Mouse (Mus musculus): Measurements from ENCODE around the gene Gm37240.

- TF ChIP-seq GATA1 (IDR thresholded peaks at IDR 0.05; ENCODE audit: borderline replicate concordance, low read length) (no peak), CTCF (IDR thresholded peaks at IDR 0.05; ENCODE audit: low read depth, low read length) (no peak), POLR2AphosphoS5 (IDR thresholded peaks at IDR 0.05; ENCODE audit: insufficient replicate concordance, low read depth, low read length) (no peak), GATA2 (IDR thresholded peaks at IDR 0.05; ENCODE audit: borderline replicate concordance, low read depth, low read length) (no peak), TAL1 (conservative IDR thresholded peaks at IDR 0.05; ENCODE audit: low read depth, low read length) (no peak)
These were observed 1190.8 kb downstream of the Gm37240 start for GRCm38 (mm10) chr3:84696428-84696917.
